Mouse (Mus musculus): ENCODE results near the gene Serpinb6c.
"Not testable (repeated sequence)": the region's sequence is repeated elsewhere in the genome, so short reads cannot be mapped to it uniquely, and the experiment has no call there.

Serpinb6c gene

GRCm38 (mm10) chr13:33905176-33905954 lies at the start of gene Serpinb6c:
TSS of gene Serpinb6c (minus strand) at chr13:33905708.
- DNase-seq (ENCODE audit: low read depth, low spot score), result no peak

- no peak for DNase-seq (ENCODE audit: low read depth, low spot score)
Observed at GRCm38 (mm10) chr13:33952947-33953346, 47.4 kb upstream of the Serpinb6c start.

GRCm38 (mm10) chr13:33952075-33952449 lies 46.6 kb upstream of the Serpinb6c start:
- no peak for DNase-seq (ENCODE audit: low read depth, low spot score)

GRCm38 (mm10) chr13:33951308-33952074 lies 46.0 kb upstream of the Serpinb6c start:
- DNase-seq (ENCODE audit: low read depth, low spot score), result no peak

GRCm38 (mm10) chr13:33942212-33942779 lies 36.8 kb upstream of the Serpinb6c start:
- peak; percentile 37 for DNase-seq (ENCODE audit: low read depth, low spot score)

- DNase-seq (ENCODE audit: low read depth, low spot score), result no peak
Observed at GRCm38 (mm10) chr13:33941288-33941808, 35.8 kb upstream of the Serpinb6c start.

- not testable (repeated sequence) for DNase-seq (ENCODE audit: low read depth, low spot score)
Observed at GRCm38 (mm10) chr13:33937587-33937986, 32.1 kb upstream of the Serpinb6c start.

GRCm38 (mm10) chr13:33937151-33937550 lies 31.6 kb upstream of the Serpinb6c start:
- no peak for DNase-seq (ENCODE audit: low read depth, low spot score)

GRCm38 (mm10) chr13:33935465-33936181 lies 30.1 kb upstream of the Serpinb6c start:
- no peak for DNase-seq (ENCODE audit: low read depth, low spot score)

- no peak for DNase-seq (ENCODE audit: low read depth, low spot score)
Observed at GRCm38 (mm10) chr13:33934743-33935142, 29.2 kb upstream of the Serpinb6c start.

GRCm38 (mm10) chr13:33930912-33931311 lies 25.4 kb upstream of the Serpinb6c start:
- no peak for DNase-seq (ENCODE audit: low read depth, low spot score)

- DNase-seq (ENCODE audit: low read depth, low spot score), result no peak
Observed at GRCm38 (mm10) chr13:33930281-33930680, 24.8 kb upstream of the Serpinb6c start.

- no peak for DNase-seq (ENCODE audit: low read depth, low spot score)
Observed at GRCm38 (mm10) chr13:33921699-33922098, 16.2 kb upstream of the Serpinb6c start.

- no peak for DNase-seq (ENCODE audit: low read depth, low spot score)
Observed at GRCm38 (mm10) chr13:33921041-33921440, 15.5 kb upstream of the Serpinb6c start.

GRCm38 (mm10) chr13:33906821-33907220 lies 1.3 kb upstream of the Serpinb6c start:
- DNase-seq (ENCODE audit: low read depth, low spot score), result no peak

- DNase-seq (ENCODE audit: low read depth, low spot score), result no peak
Observed at GRCm38 (mm10) chr13:33903290-33903689, 2.2 kb downstream of the Serpinb6c start.

- DNase-seq (ENCODE audit: low read depth, low spot score), result peak; percentile 54
Observed at GRCm38 (mm10) chr13:33894207-33894606, 11.3 kb downstream of the Serpinb6c start.

- no peak for DNase-seq (ENCODE audit: low read depth, low spot score)
Observed at GRCm38 (mm10) chr13:33843308-33843707, 62.2 kb downstream of the Serpinb6c start, which contains the start of gene Serpinb6e. TSS of gene Serpinb6e (minus strand) at chr13:33843408.

- no peak for DNase-seq (ENCODE audit: low read depth, low spot score)
Observed at GRCm38 (mm10) chr13:33830751-33831150, 74.8 kb downstream of the Serpinb6c start.

Data from A20 (cell line).